Mouse (Mus musculus): ENCODE data around the gene Krtap4-1. TPM values are rescaled to one million over a fixed set of nuclear protein-coding genes. Genes with fewer than 3 reads are reported as not detected.

Krtap4-1 gene
- polyA plus RNA-seq, 1 experiment, result not detected

DNA sequence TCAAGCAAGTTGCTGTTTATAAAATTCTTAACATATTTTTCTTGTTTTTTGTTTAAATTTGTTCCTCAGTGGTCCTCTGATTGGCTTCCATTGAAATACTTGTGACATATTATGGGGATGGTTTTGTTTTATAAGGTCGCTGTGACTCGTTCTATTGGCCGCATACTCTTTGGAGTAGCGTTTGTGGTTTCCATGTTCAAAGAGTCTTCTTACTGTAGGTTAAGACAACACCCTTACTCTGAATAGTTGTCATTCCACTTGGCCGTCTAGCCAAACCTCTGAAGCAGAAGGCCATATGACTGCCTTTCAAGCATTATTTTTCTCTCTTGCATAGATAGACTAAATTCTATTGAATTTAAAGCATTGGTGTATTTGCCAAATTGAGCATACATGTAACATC lies 47.0 kb downstream of the Krtap4-1 start:
- H3K4me3 ChIP-seq (ENCODE audit: insufficient read depth, poor library complexity, severe bottlenecking), result no peak overlapping the region

DNA sequence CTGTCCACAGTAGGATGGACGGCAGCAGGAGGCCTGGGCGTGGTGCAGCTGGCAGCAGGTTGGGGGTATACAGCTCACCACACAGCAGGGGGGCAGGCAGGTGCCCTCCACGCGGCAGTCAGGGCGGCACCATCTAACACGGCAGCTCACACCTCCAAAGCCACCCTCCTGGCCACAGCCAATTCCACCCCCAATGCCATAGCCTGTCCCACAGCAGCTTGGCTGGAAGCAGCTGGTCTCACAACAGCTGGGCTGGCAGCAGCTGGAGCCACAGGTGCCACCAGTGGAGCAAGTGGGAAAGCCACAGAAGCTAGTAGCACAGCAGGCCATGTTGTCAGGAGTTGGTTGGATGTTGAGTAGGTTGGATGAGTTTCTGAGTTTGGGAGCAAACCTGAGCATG lies 47.4 kb downstream of the Krtap4-1 start, which contains the start of gene Krtap1-5:
Gene Krtap1-5, minus strand, starts transcription at position 381 of the 400 bp plus-strand sequence.
- H3K27me3 ChIP-seq (ENCODE audit: control insufficient read depth, insufficient read depth, insufficient read length), result no peaks in the 10 kb centered on the region
- no peaks in the 10 kb centered on the region for H3K79me3 ChIP-seq (ENCODE audit: low read depth)
- no peak within 1 kb of the TSS for H3ac ChIP-seq (ENCODE audit: control insufficient read depth, insufficient read length, low read depth)
- H3K79me2 ChIP-seq (ENCODE audit: control insufficient read depth, insufficient read depth), result no peaks in the 10 kb centered on the region
- TF ChIP-seq MYOD1 (IDR thresholded peaks at IDR 0.05; ENCODE audit: control insufficient read depth, insufficient read length, low read depth) (peak; percentile 98), MYOG (IDR thresholded peaks at IDR 0.05; ENCODE audit: control insufficient read depth, extremely low read depth, insufficient read length) (no peak)
- H3K4me3 ChIP-seq (ENCODE audit: insufficient read depth, poor library complexity, severe bottlenecking), result no peak within 1 kb of the TSS
- no peaks in the 10 kb centered on the region for H3K36me3 ChIP-seq (ENCODE audit: control insufficient read depth, insufficient read depth)

More for the DNA sequence above, 47.0 kb downstream of the Krtap4-1 start:
- H3ac ChIP-seq (ENCODE audit: control insufficient read depth, insufficient read length, low read depth), result no peak overlapping the region
- no peaks in the 10 kb centered on the region for H3K36me3 ChIP-seq (ENCODE audit: control insufficient read depth, insufficient read depth)
- no peaks in the 10 kb centered on the region for H3K79me2 ChIP-seq (ENCODE audit: control insufficient read depth, insufficient read depth)
- no peaks in the 10 kb centered on the region for H3K27me3 ChIP-seq (ENCODE audit: control insufficient read depth, insufficient read depth, insufficient read length)
- no peaks in the 10 kb centered on the region for H3K79me3 ChIP-seq (ENCODE audit: low read depth)
- no peak for TF ChIP-seq FOSL1 (IDR thresholded peaks at IDR 0.05; ENCODE audit: insufficient read depth, low read length, poor library complexity, severe bottlenecking)
- TF ChIP-seq MAX (IDR thresholded peaks at IDR 0.05), result peak; percentile 23

Other genes with a start within 250 kb of the Krtap4-1 start
- gene Krt10, start 238.9 kb downstream of the Krtap4-1 start, polyA plus RNA-seq (2012; fragmentation: generic; extraction: Trizol), result 3.7 TPM
- gene Krt12, start 206.0 kb downstream of the Krtap4-1 start, polyA plus RNA-seq (2012; fragmentation: generic; extraction: Trizol), result not detected
- not detected for gene Krt20, start 190.1 kb downstream of the Krtap4-1 start, polyA plus RNA-seq (2012; fragmentation: generic; extraction: Trizol)
- not detected for gene Krt23, start 135.1 kb downstream of the Krtap4-1 start, polyA plus RNA-seq (2012; fragmentation: generic; extraction: Trizol)
- not detected for gene Krt39, start 106.9 kb downstream of the Krtap4-1 start, polyA plus RNA-seq (2012; fragmentation: generic; extraction: Trizol)
- not detected for gene Krt40, start 85.1 kb downstream of the Krtap4-1 start, polyA plus RNA-seq (2012; fragmentation: generic; extraction: Trizol)
- gene Krtap3-3, start 77.4 kb downstream of the Krtap4-1 start, polyA plus RNA-seq (2012; fragmentation: generic; extraction: Trizol), result not detected
- not detected for gene Krtap3-2, start 71.4 kb downstream of the Krtap4-1 start, polyA plus RNA-seq (2012; fragmentation: generic; extraction: Trizol)
- not detected for gene Gm11939, start 68.8 kb downstream of the Krtap4-1 start, polyA plus RNA-seq (2012; fragmentation: generic; extraction: Trizol)
- gene Krtap3-1, start 61.6 kb downstream of the Krtap4-1 start, polyA plus RNA-seq (2012; fragmentation: generic; extraction: Trizol), result not detected
- 0.04 TPM for gene Krtap1-5, start 47.2 kb downstream of the Krtap4-1 start, polyA plus RNA-seq (2012; fragmentation: generic; extraction: Trizol)
- not detected for gene Krtap1-4, start 44.6 kb downstream of the Krtap4-1 start, polyA plus RNA-seq (2012; fragmentation: generic; extraction: Trizol)
- gene Krtap1-3, start 36.9 kb downstream of the Krtap4-1 start, polyA plus RNA-seq (2012; fragmentation: generic; extraction: Trizol), result not detected
- not detected for gene Krtap9-3, start 30.1 kb downstream of the Krtap4-1 start, polyA plus RNA-seq (2012; fragmentation: generic; extraction: Trizol)
- not detected for gene Gm11938, start 24.9 kb downstream of the Krtap4-1 start, polyA plus RNA-seq (2012; fragmentation: generic; extraction: Trizol)
- not detected for gene Gm11937, start 18.0 kb downstream of the Krtap4-1 start, polyA plus RNA-seq (2012; fragmentation: generic; extraction: Trizol)
- not detected for gene Krtap2-4, start 13.4 kb downstream of the Krtap4-1 start, polyA plus RNA-seq (2012; fragmentation: generic; extraction: Trizol)
- not detected for gene Gm11562, start 7.8 kb downstream of the Krtap4-1 start, polyA plus RNA-seq (2012; fragmentation: generic; extraction: Trizol)
- gene Krtap4-2, start 6.8 kb upstream of the Krtap4-1 start, polyA plus RNA-seq (2012; fragmentation: generic; extraction: Trizol), result not detected
- not detected for gene Krtap4-7, start 15.9 kb upstream of the Krtap4-1 start, polyA plus RNA-seq (2012; fragmentation: generic; extraction: Trizol)
- gene Gm11555, start 22.0 kb upstream of the Krtap4-1 start, polyA plus RNA-seq (2012; fragmentation: generic; extraction: Trizol), result not detected
- gene Gm11563, start 30.7 kb upstream of the Krtap4-1 start, polyA plus RNA-seq (2012; fragmentation: generic; extraction: Trizol), result not detected
- not detected for gene Krtap4-6, start 37.7 kb upstream of the Krtap4-1 start, polyA plus RNA-seq (2012; fragmentation: generic; extraction: Trizol)
- not detected for gene Gm14190, start 62.5 kb upstream of the Krtap4-1 start, polyA plus RNA-seq (2012; fragmentation: generic; extraction: Trizol)
- gene Gm14180, start 106.1 kb upstream of the Krtap4-1 start, polyA plus RNA-seq (2012; fragmentation: generic; extraction: Trizol), result not detected
- not detected for gene Gm11595, start 144.7 kb upstream of the Krtap4-1 start, polyA plus RNA-seq (2012; fragmentation: generic; extraction: Trizol)
- not detected for gene Krtap4-8, start 152.5 kb upstream of the Krtap4-1 start, polyA plus RNA-seq (2012; fragmentation: generic; extraction: Trizol)
- not detected for gene Krtap4-9, start 157.0 kb upstream of the Krtap4-1 start, polyA plus RNA-seq (2012; fragmentation: generic; extraction: Trizol)
- gene Gm11596, start 165.2 kb upstream of the Krtap4-1 start, polyA plus RNA-seq (2012; fragmentation: generic; extraction: Trizol), result not detected
- not detected for gene Gm11569, start 170.7 kb upstream of the Krtap4-1 start, polyA plus RNA-seq (2012; fragmentation: generic; extraction: Trizol)
- gene Gm11554, start 176.2 kb upstream of the Krtap4-1 start, polyA plus RNA-seq (2012; fragmentation: generic; extraction: Trizol), result not detected
- not detected for gene Krtap4-13, start 181.7 kb upstream of the Krtap4-1 start, polyA plus RNA-seq (2012; fragmentation: generic; extraction: Trizol)
- gene Gm11564, start 187.4 kb upstream of the Krtap4-1 start, polyA plus RNA-seq (2012; fragmentation: generic; extraction: Trizol), result not detected
- not detected for gene 2300003K06Rik, start 209.8 kb upstream of the Krtap4-1 start, polyA plus RNA-seq (2012; fragmentation: generic; extraction: Trizol)
- gene Krtap4-16, start 223.4 kb upstream of the Krtap4-1 start, polyA plus RNA-seq (2012; fragmentation: generic; extraction: Trizol), result not detected
- gene Gm11568, start 229.7 kb upstream of the Krtap4-1 start, polyA plus RNA-seq (2012; fragmentation: generic; extraction: Trizol), result not detected
- gene Gm11559, start 236.2 kb upstream of the Krtap4-1 start, polyA plus RNA-seq (2012; fragmentation: generic; extraction: Trizol), result not detected
- gene Krtap9-1, start 245.2 kb upstream of the Krtap4-1 start, polyA plus RNA-seq (2012; fragmentation: generic; extraction: Trizol), result not detected